Mouse (Mus musculus) olfactory bulb, adult 2 months (tissue): ENCODE results near the gene Mrpl39. TPM values are rescaled to one million over a fixed set of nuclear protein-coding genes. Genes with fewer than 3 reads are reported as not detected.

Experiments used
- H3K27ac ChIP-seq: fragments of 200-500 bp; 2 replicates; pipeline ENCODE4 v1.5.1; 2012; ENCODE audit warnings: low read depth, low read length; ENCODE audit not compliant: insufficient read depth
- H3K4me1 ChIP-seq: fragments of 200-500 bp; 2 replicates; pipeline ENCODE4 v1.6.1; 2012; ENCODE audit warnings: low read length; ENCODE audit not compliant: control insufficient read depth, insufficient read depth
- H3K4me3 ChIP-seq: fragments of 200-500 bp; 2 replicates; pipeline ENCODE4 v1.5.1; 2012; ENCODE audit warnings: mild to moderate bottlenecking, low read depth, low read length, moderate library complexity; ENCODE audit not compliant: insufficient read depth
- CTCF ChIP-seq: fragments of 200-500 bp; IDR thresholded peaks from 2 replicates; pipeline ENCODE4 v1.5.1; 2012; ENCODE audit warnings: low read depth, mild to moderate bottlenecking, low read length, moderate library complexity; ENCODE audit not compliant: insufficient read depth
- POLR2A ChIP-seq: fragments of 200-500 bp; IDR thresholded peaks from 2 replicates; pipeline ENCODE4 v1.6.1; 2012; ENCODE audit warnings: mild to moderate bottlenecking, low read depth, low read length, moderate library complexity; ENCODE audit not compliant: insufficient read depth
- WGBS: fragments of 180-500 bp; shearing (Covaris S2); methylation state at CpG from one replicate; pipeline ENCODE4 v1.1.7; 2018; 5-methylcytosine and 5-hydroxymethylcytosine counted together
- polyA plus RNA-seq: library from polyadenylated mRNA; stranded (reverse); fragments of >200 nt; gene quantifications from 2 replicates; pipeline ENCODE4 v1.2.4, GENCODE M21; 2012; ENCODE audit warnings: low replicate concordance; ENCODE audit not compliant: missing spikeins, insufficient read depth, insufficient read length

Gene Mrpl39
- polyA plus RNA-seq, 1 experiment: not detected

DNA sequence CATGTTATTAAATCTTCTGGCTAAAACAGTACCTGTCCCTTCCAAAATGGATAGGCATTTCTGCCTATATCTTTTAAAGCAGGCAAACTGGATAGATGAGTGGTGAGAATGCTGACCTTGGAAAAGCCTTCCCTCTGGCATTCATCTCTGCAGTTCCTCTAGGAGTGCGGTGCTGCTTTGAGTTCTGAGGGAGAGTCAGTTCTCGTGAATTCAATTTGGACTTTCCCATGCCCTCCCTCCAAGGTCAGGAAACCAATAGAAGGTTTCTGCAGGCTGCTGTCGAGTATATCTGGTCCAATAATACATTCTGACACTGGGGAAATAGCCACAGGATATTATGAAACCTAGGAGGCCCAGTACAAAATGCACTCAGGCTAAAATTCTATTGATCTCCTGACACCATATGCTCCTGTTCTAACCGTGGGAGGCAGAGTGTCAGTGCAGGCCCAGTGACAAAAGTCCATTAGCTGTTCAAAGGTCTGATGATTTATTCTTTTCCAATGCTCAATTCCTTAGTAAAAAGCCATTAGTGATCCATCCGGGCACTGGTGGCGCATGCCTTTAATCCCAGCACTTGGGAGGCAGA lies 10.3 kb upstream of the Mrpl39 start:
- Histone ChIP-seq H3K27ac (no peak overlapping the region), H3K4me3 (no peak overlapping the region), H3K4me1 (no peaks in the 10 kb centered on the region)
- TF ChIP-seq POLR2A (no peak), CTCF (no peak)
- 77% methylated on average over 6 of the region's 6 CpGs for WGBS

GRCm38 (mm10) chr16:84744703-84745490 lies 9.4 kb upstream of the Mrpl39 start:
- WGBS: 24% methylated on average over 10 of the region's 10 CpGs
- TF ChIP-seq CTCF (no peak), POLR2A (no peak)

GRCm38 (mm10) chr16:84737358-84737757 lies 1.8 kb upstream of the Mrpl39 start:
- H3K4me3 ChIP-seq: no peak overlapping the region
- H3K4me1 ChIP-seq: peaks cover 4% of the 10 kb centered on the region; the same call in 1 of the 2 replicates
- 74% methylated on average over 3 of the region's 3 CpGs for WGBS
- no peak overlapping the region for H3K27ac ChIP-seq
- TF ChIP-seq POLR2A (no peak), CTCF (no peak)

More at GRCm38 (mm10) chr16:84744703-84745490, 9.4 kb upstream of the Mrpl39 start:
- H3K4me1 ChIP-seq: no peaks in the 10 kb centered on the region
- no peak overlapping the region for H3K4me3 ChIP-seq
- no peak overlapping the region for H3K27ac ChIP-seq

GRCm38 (mm10) chr16:84734806-84735165 lies 756 bp downstream of the Mrpl39 start:
- Histone ChIP-seq H3K4me3 (peak overlapping the region; percentile 74), H3K4me1 (peaks cover 4% of the 10 kb centered on the region; the same call in 1 of the 2 replicates), H3K27ac (peak overlapping the region; percentile 40; the same call in 1 of the 2 replicates)
- no peak for TF ChIP-seq CTCF
- no peak for TF ChIP-seq POLR2A
- WGBS: under 1% methylated on average over 15 of the region's 15 CpGs

DNA sequence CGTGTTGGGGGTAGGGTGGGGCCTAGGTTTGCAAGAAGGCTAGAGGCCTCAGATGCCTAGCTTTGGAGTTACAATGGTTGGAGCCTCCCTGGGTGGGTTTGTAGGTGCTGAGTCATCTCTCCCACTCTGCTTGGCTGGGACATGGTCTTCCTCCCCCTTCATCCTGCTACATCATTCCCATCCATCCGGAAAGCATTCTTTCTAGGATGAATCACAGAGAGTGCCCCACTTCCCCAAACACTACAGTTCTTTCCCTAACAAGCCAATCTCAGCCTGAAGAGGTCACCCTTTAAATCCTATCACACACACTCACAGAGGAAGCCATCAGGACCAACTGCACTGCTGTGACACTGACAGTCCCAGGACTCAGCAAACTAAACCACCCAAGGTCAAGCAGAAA lies 14.9 kb downstream of the Mrpl39 start:
- no peak overlapping the region for H3K27ac ChIP-seq
- no peak overlapping the region for H3K4me3 ChIP-seq
- no peaks in the 10 kb centered on the region for H3K4me1 ChIP-seq
- no peak for TF ChIP-seq CTCF
- no peak for TF ChIP-seq POLR2A
- WGBS: 75% methylated on average over 2 of the region's 2 CpGs

DNA sequence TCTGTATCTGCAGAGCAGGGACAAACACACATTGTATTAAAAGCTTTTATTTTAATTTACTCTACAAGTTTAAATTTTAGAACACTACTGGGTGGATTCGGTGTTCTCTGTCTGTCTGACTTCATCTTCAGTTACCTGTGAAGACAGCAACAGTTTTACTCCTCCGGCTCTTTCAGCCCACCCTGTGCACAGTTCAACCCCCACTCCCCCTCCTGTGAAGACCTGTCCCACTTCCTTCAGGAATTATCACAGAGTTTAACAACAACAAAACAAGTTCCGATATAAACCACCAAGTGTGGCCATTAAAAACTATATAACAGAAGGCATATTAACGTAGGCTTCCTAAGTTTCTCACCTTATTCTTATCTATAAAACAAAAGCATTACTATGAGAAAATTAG lies 17.3 kb downstream of the Mrpl39 start:
- WGBS: 97% methylated on average over 4 of the region's 4 CpGs
- no peak overlapping the region for H3K27ac ChIP-seq

DNA sequence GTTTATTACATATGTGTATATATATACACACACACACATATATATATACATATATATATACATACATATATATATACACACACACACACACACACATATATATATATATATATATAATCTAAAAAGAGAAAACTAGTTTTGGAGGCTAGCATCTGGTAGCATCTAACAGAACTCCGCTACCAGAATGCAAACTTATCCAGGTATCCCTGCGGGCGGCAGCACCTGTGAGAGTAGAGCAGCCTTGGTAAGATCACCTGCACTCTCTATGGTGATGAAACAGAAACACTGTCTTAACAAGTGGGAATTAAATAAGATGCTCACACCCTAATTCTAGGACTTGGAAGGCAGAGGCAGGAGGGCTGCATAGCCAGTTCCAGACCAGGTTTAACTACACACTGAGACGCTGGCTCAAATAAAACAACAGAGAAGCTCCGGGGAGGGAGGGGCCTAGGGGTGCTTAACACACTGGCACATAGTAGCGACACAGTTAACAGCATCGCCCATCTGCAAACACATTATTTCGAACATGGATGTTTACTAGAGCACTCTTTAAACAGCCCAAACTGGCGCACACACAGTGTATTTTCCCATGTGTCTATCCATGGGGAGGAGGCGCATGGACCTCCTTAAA lies 17.8 kb downstream of the Mrpl39 start:
- WGBS: 95% methylated on average over 10 of the region's 10 CpGs
- H3K27ac ChIP-seq: no peak overlapping the region
- TF ChIP-seq CTCF: no peak
- TF ChIP-seq POLR2A: no peak
- H3K4me3 ChIP-seq: no peak overlapping the region
- no peaks in the 10 kb centered on the region for H3K4me1 ChIP-seq

More for the DNA sequence above, 17.3 kb downstream of the Mrpl39 start:
- TF ChIP-seq POLR2A (no peak), CTCF (no peak)
- no peaks in the 10 kb centered on the region for H3K4me1 ChIP-seq
- H3K4me3 ChIP-seq: no peak overlapping the region

- WGBS: 88% methylated on average over 13 of the region's 13 CpGs
- Histone ChIP-seq H3K4me1 (no peaks in the 10 kb centered on the region), H3K27ac (no peak overlapping the region), H3K4me3 (no peak overlapping the region)
- TF ChIP-seq POLR2A (no peak), CTCF (no peak)
These were observed 18.6 kb downstream of the Mrpl39 start for GRCm38 (mm10) chr16:84716724-84717617.
